Mouse (Mus musculus) bone marrow macrophage, adult 2 months (primary cell): Measurements from ENCODE around the gene Shisa3. TPM values are rescaled to one million over a fixed set of nuclear protein-coding genes. Genes with fewer than 3 reads are reported as not detected.

Experiments
- H3K27ac ChIP-seq: 2 replicates; pipeline ENCODE4 v1.5.1; 2012; ENCODE audit warnings: low read depth, low read length; ENCODE audit not compliant: insufficient read depth
- H3K4me1 ChIP-seq: 2 replicates; pipeline ENCODE4 v1.6.1; 2012; ENCODE audit warnings: low read length; ENCODE audit not compliant: control insufficient read depth, insufficient read depth
- H3K4me3 ChIP-seq: 2 replicates; pipeline ENCODE4 v1.5.1; 2012; ENCODE audit warnings: mild to moderate bottlenecking, low read length, moderate library complexity; ENCODE audit not compliant: insufficient read depth
- CTCF ChIP-seq: IDR thresholded peaks from 2 replicates; pipeline ENCODE4 v1.5.1; 2012; ENCODE audit warnings: low read depth, mild to moderate bottlenecking, low read length, moderate library complexity
- POLR2A ChIP-seq: IDR thresholded peaks from 2 replicates; pipeline ENCODE4 v1.6.1; 2012; ENCODE audit warnings: mild to moderate bottlenecking, low read depth, low read length, borderline replicate concordance
- polyA plus RNA-seq: library from polyadenylated mRNA; stranded (reverse); fragments of >200 nt; gene quantifications from 2 replicates; pipeline ENCODE4 v1.2.4, GENCODE M21; 2012; ENCODE audit not compliant: missing spikeins, insufficient read depth, insufficient read length

Shisa3 gene
- polyA plus RNA-seq, 1 experiment, result not detected

- no peaks in the 10 kb centered on the region for H3K4me1 ChIP-seq
- no peak for TF ChIP-seq CTCF
- no peak for TF ChIP-seq POLR2A
- H3K4me3 ChIP-seq, result no peak overlapping the region
- no peak overlapping the region for H3K27ac ChIP-seq
Observed at GRCm38 (mm10) chr5:67670158-67670557, 62.5 kb downstream of the Shisa3 start.

- Histone ChIP-seq H3K4me1 (no peaks in the 10 kb centered on the region), H3K27ac (no peak overlapping the region), H3K4me3 (no peak overlapping the region)
- TF ChIP-seq CTCF (no peak), POLR2A (no peak)
Observed at GRCm38 (mm10) chr5:67673008-67673407, 65.3 kb downstream of the Shisa3 start.

Other genes with a start within 250 kb of the Shisa3 start
- 7.9 and 9.3 TPM in 2 replicates for gene Bend4, start 179.6 kb upstream of the Shisa3 start, polyA plus RNA-seq
- 51.0 and 52.6 TPM in 2 replicates for gene Atp8a1, start 239.6 kb downstream of the Shisa3 start, polyA plus RNA-seq